Mouse (Mus musculus) erythroid progenitor cell, adult 5-6 weeks (primary cell): ENCODE data around the gene Map1s. TPM values are rescaled to one million over a fixed set of nuclear protein-coding genes. Genes with fewer than 3 reads are reported as not detected.

Experiments
- ATAC-seq: replicated peaks from 2 replicates; pipeline ENCODE4 v1.8.0; 2016; ENCODE audit warnings: moderate number of reproducible peaks, mild to moderate bottlenecking, moderate TSS enrichment, inconsistent platforms; ENCODE audit not compliant: poor library complexity, low FRiP score, severe bottlenecking
- total RNA-seq, 2 experiments: library from RNA; stranded (forward) in 1 of 2; stranded (reverse) in 1 of 2; fragments of 150-400 nt in 1 of 2; fragments of 186-747, 209-891 nt in 1 of 2; gene quantifications; 2 replicates each; pipeline versions ENCODE4 v1.2.3 to v1.2.4; 2015 to 2017; ENCODE audit warnings: low replicate concordance in 2 of 2

The Map1s gene
- total RNA-seq, 2 experiments from 2014 or later = 1.8 to 4.2 TPM

DNA sequence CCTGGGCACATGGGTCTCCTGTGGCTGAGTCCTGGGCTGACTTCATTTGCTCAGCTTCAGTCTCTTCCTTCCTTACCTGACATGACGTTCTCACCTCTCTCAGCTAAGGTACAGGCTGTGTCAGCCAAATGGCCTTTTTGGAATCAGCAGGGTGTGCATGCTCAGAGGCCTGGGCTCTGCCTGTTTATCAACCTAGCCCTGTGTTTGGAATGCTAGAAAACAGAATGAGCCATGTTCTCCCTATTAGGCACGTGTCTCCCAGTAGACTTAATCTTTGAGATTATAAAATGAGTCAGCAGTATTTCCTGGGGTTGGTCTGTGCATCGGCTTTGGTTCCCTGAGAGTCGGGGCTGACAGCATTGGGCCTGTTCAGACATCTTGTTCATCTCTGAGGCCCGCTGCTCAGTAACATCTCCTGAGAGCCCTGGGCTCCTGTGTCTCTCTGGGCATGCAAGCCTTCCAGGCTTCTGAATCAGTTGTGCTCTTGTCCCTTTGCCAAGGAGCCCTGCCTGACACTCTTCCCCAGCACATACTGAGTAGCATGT is 23.1 kb downstream of the Map1s start:
- ATAC-seq = no peak

DNA sequence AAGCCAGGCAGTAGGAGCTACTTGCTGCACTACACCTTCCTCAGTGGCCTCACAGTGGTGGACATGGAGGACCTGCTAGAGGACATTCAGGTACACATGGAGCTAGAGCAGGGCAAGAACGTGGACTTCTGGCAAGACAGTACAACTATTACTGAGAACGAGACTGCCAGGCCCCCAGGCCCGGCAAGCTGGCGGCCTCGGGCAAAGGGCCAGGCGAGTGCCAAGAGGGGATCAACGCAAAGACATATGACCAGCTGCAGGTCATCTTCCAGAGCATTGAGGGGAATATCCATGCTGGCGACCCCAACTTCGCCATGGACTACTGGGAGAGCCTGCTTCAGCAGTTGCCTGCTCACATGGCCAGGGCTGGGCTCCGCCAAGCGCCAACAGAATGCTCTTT is 26.0 kb downstream of the Map1s start:
- ATAC-seq = no peak

- no peak for ATAC-seq
Measured at GRCm38 (mm10) chr8:70933036-70933435, 27.3 kb downstream of the Map1s start.

GRCm38 (mm10) chr8:70934786-70935185 is 29.1 kb downstream of the Map1s start:
- no peak for ATAC-seq

GRCm38 (mm10) chr8:70937200-70937599 is 31.5 kb downstream of the Map1s start:
- ATAC-seq = no peak

- ATAC-seq = no peak
Measured at GRCm38 (mm10) chr8:70941478-70941877, 35.7 kb downstream of the Map1s start.

- ATAC-seq = no peak
Measured at GRCm38 (mm10) chr8:70943187-70943586, 37.5 kb downstream of the Map1s start.

GRCm38 (mm10) chr8:70949847-70950246 is 44.1 kb downstream of the Map1s start:
- ATAC-seq = no peak

DNA sequence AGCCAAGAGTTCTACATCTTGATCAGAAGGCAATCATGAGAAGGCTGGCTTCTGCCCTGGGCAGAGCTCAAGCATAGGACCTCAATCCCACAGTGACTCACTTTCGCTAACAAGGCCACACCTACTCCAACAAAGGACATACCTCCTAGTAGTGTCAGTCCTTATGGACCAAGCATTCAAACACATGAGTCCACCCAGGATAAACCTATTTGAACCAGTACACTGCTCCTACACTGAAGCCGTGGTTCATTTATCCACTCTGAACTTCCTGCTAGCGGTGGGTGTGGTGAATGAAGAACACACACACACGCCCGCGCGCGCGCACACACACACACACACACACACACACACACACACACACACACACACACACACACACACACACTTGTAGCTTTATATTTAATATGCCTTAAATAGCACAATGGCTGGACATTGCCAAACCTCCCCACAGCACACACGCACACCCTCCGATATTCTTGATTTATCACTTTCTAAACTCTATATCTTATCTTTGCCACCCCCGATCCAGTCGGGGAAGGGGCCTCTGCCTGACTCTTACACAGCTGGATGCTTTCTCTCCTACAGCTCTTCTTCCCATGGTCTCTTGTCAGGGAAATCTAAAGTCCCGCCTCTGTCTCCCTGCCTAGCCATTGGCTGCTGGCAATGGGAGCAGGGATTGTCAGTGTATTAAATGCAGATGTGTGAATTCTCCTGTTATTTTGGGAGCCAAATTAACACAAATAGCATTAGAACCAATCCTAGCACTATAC is 55.2 kb downstream of the Map1s start:
- ATAC-seq = no peak

DNA sequence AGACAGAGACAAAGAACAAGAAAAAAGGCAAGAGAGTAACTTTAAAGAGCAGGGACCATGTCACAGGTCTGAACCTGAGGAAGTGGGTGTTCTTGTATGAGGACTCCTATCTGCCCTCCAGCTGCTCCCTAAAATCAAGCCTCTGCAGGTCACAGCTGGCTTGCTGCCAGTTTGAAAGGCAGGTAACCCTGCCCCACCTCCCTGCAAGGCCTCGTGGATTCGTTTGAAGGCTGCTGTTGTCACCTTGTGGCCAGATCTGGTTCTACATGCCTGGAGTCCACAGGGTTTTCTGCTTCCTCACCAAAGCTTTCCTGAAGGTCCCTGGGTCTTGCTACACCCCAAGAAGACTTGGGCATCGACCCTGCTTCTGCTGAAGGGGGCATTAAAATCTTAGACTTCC is 58.4 kb downstream of the Map1s start:
- 0 out of 2 replicates have a peak, but pooled peaks have one; percentile 14 for ATAC-seq

DNA sequence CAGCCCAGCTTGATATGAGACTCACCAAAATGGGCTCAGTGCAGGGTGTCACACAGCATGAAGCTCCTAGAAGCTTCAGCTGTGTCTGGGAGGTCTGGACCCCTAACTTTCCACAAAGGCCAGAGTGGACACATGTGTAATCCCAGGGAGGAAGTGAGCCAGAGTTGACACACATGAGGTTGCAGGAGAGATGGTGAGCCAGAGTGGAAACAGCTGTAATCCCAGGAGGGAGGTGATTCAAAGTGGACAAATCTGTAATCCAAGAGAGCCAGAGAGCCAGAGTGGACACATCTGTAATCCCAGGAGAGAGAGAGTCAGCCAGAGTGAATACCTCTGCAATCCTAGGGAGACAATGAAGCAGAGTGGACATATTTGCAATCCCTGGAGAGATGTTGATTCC is 59.1 kb downstream of the Map1s start:
- no peak for ATAC-seq

Other genes starting within 250 kb of the Map1s start
- gene Pgpep1, start 245.5 kb upstream of the Map1s start, total RNA-seq (2015; ENCODE audit: low replicate concordance) = 0.36 and 6.3 TPM in 2 replicates
- gene Pgpep1, start 245.5 kb upstream of the Map1s start, total RNA-seq (2017; ENCODE audit: low replicate concordance) = under 0.01 and 3.0 TPM in 2 replicates
- gene Lsm4, start 232.7 kb upstream of the Map1s start, total RNA-seq (2015; ENCODE audit: low replicate concordance) = 86.5 and 93.1 TPM in 2 replicates
- gene Lsm4, start 232.7 kb upstream of the Map1s start, total RNA-seq (2017; ENCODE audit: low replicate concordance) = 38.4 and 57.6 TPM in 2 replicates
- gene Jund, start 207.0 kb upstream of the Map1s start, total RNA-seq (2015; ENCODE audit: low replicate concordance) = 26.7 and 36.0 TPM in 2 replicates
- 21.1 and 32.0 TPM in 2 replicates for gene Jund, start 207.0 kb upstream of the Map1s start, total RNA-seq (2017; ENCODE audit: low replicate concordance)
- gene Iqcn, start 202.5 kb upstream of the Map1s start, total RNA-seq (2015; ENCODE audit: low replicate concordance) = not detected in 2 replicates
- not detected in 2 replicates for gene Iqcn, start 202.5 kb upstream of the Map1s start, total RNA-seq (2017; ENCODE audit: low replicate concordance)
- gene Gm3336, start 187.4 kb upstream of the Map1s start, total RNA-seq (2015; ENCODE audit: low replicate concordance) = not detected in 2 replicates
- gene Gm3336, start 187.4 kb upstream of the Map1s start, total RNA-seq (2017; ENCODE audit: low replicate concordance) = not detected in 2 replicates
- 0.72 and 0.84 TPM in 2 replicates for gene Pde4c, start 182.2 kb upstream of the Map1s start, total RNA-seq (2015; ENCODE audit: low replicate concordance)
- gene Pde4c, start 182.2 kb upstream of the Map1s start, total RNA-seq (2017; ENCODE audit: low replicate concordance) = not detected in 2 replicates
- gene Rab3a, start 151.3 kb upstream of the Map1s start, total RNA-seq (2015; ENCODE audit: low replicate concordance) = 7.1 TPM in 1 of 2 replicates, not detected in the other
- gene Rab3a, start 151.3 kb upstream of the Map1s start, total RNA-seq (2017; ENCODE audit: low replicate concordance) = 2.2 and 4.9 TPM in 2 replicates
- gene Mpv17l2, start 145.0 kb upstream of the Map1s start, total RNA-seq (2015; ENCODE audit: low replicate concordance) = 16.9 and 31.0 TPM in 2 replicates
- gene Mpv17l2, start 145.0 kb upstream of the Map1s start, total RNA-seq (2017; ENCODE audit: low replicate concordance) = 5.1 and 30.4 TPM in 2 replicates
- 3.8 and 5.4 TPM in 2 replicates for gene Pik3r2, start 129.2 kb upstream of the Map1s start, total RNA-seq (2015; ENCODE audit: low replicate concordance)
- gene Pik3r2, start 129.2 kb upstream of the Map1s start, total RNA-seq (2017; ENCODE audit: low replicate concordance) = 7.3 and 8.0 TPM in 2 replicates
- 13.4 and 14.4 TPM in 2 replicates for gene Mast3, start 100.9 kb upstream of the Map1s start, total RNA-seq (2015; ENCODE audit: low replicate concordance)
- gene Mast3, start 100.9 kb upstream of the Map1s start, total RNA-seq (2017; ENCODE audit: low replicate concordance) = 2.7 and 3.0 TPM in 2 replicates
- gene Il12rb1, start 97.5 kb upstream of the Map1s start, total RNA-seq (2015; ENCODE audit: low replicate concordance) = 0.84 and 1.1 TPM in 2 replicates
- 0.13 and 0.53 TPM in 2 replicates for gene Il12rb1, start 97.5 kb upstream of the Map1s start, total RNA-seq (2017; ENCODE audit: low replicate concordance)
- gene Arrdc2, start 66.2 kb upstream of the Map1s start, total RNA-seq (2015; ENCODE audit: low replicate concordance) = 35.0 and 62.9 TPM in 2 replicates
- 27.3 and 54.3 TPM in 2 replicates for gene Arrdc2, start 66.2 kb upstream of the Map1s start, total RNA-seq (2017; ENCODE audit: low replicate concordance)
- not detected in 2 replicates for gene Kcnn1, start 42.7 kb upstream of the Map1s start, total RNA-seq (2015; ENCODE audit: low replicate concordance)
- 0.26 TPM in 1 of 2 replicates, not detected in the other for gene Kcnn1, start 42.7 kb upstream of the Map1s start, total RNA-seq (2017; ENCODE audit: low replicate concordance)
- 18.0 and 20.9 TPM in 2 replicates for gene Ccdc124, start 32.0 kb upstream of the Map1s start, total RNA-seq (2015; ENCODE audit: low replicate concordance)
- 23.8 and 26.6 TPM in 2 replicates for gene Ccdc124, start 32.0 kb upstream of the Map1s start, total RNA-seq (2017; ENCODE audit: low replicate concordance)
- gene Slc5a5, start 13.2 kb upstream of the Map1s start, total RNA-seq (2015; ENCODE audit: low replicate concordance) = not detected in 2 replicates
- gene Slc5a5, start 13.2 kb upstream of the Map1s start, total RNA-seq (2017; ENCODE audit: low replicate concordance) = 0.13 TPM in 1 of 2 replicates, not detected in the other
- gene Rpl18a, start 8.5 kb upstream of the Map1s start, total RNA-seq (2015; ENCODE audit: low replicate concordance) = 2,088 and 2,332 TPM in 2 replicates
- gene Rpl18a, start 8.5 kb upstream of the Map1s start, total RNA-seq (2017; ENCODE audit: low replicate concordance) = 517 and 689 TPM in 2 replicates